Mouse (Mus musculus) heart, adult 9 months (tissue): ENCODE measurements around the gene Eif4h.
"Not testable (repeated sequence)": the region's sequence is repeated elsewhere in the genome, so short reads cannot be mapped to it uniquely, and the experiment has no call there.

Experiments
- DNase-seq, 2 experiments: peaks; one replicate each; pipeline ENCODE4 v3.0.0; 2022; ENCODE audit warnings: low spot score in 2 of 2

The Eif4h gene

GRCm38 (mm10) chr5:134648976-134649375 is 9.7 kb upstream of the Eif4h start:
- DNase-seq, result not testable (repeated sequence)

GRCm38 (mm10) chr5:134647394-134647793 is 8.1 kb upstream of the Eif4h start:
- DNase-seq, result no peak

GRCm38 (mm10) chr5:134646461-134646860 is 7.2 kb upstream of the Eif4h start:
- no peak for DNase-seq

GRCm38 (mm10) chr5:134644643-134645118 is 5.4 kb upstream of the Eif4h start:
- DNase-seq, result peak; percentile 54 to 72

- DNase-seq, result no peak
Measured at GRCm38 (mm10) chr5:134644121-134644520, 4.8 kb upstream of the Eif4h start.

- no peak for DNase-seq
Measured at GRCm38 (mm10) chr5:134640371-134640770, 1.1 kb upstream of the Eif4h start.

- no peak for DNase-seq
Measured at GRCm38 (mm10) chr5:134638461-134639268, 625 bp downstream of the Eif4h start.

GRCm38 (mm10) chr5:134637820-134638367 is 1.4 kb downstream of the Eif4h start:
- DNase-seq, result no peak

- no peak for DNase-seq
Measured at GRCm38 (mm10) chr5:134632841-134633240, 6.4 kb downstream of the Eif4h start.

GRCm38 (mm10) chr5:134630835-134631234 is 8.5 kb downstream of the Eif4h start:
- DNase-seq, result no peak

GRCm38 (mm10) chr5:134629508-134629907 is 9.8 kb downstream of the Eif4h start:
- no peak for DNase-seq

GRCm38 (mm10) chr5:134622069-134622468 is 17.2 kb downstream of the Eif4h start:
- DNase-seq, result no peak

- no peak for DNase-seq
Measured at GRCm38 (mm10) chr5:134621099-134621640, 18.1 kb downstream of the Eif4h start.

GRCm38 (mm10) chr5:134620457-134620856 is 18.8 kb downstream of the Eif4h start:
- no peak for DNase-seq

GRCm38 (mm10) chr5:134617071-134617470 is 22.2 kb downstream of the Eif4h start:
- peak; percentile 47 to 56 for DNase-seq

- no peak for DNase-seq
Measured at GRCm38 (mm10) chr5:134615780-134616179, 23.5 kb downstream of the Eif4h start.

GRCm38 (mm10) chr5:134615380-134615779 is 23.9 kb downstream of the Eif4h start:
- no peak for DNase-seq

GRCm38 (mm10) chr5:134614802-134615201 is 24.5 kb downstream of the Eif4h start, which contains the start of gene Lat2:
Gene Lat2, minus strand, starts transcription at chr5:134615025.
- no peak for DNase-seq

- DNase-seq, result no peak
Measured at GRCm38 (mm10) chr5:134614296-134614695, 25.0 kb downstream of the Eif4h start.

- DNase-seq, result peak in 1 of 2 experiments; percentile 51
Measured at GRCm38 (mm10) chr5:134613727-134614126, 25.6 kb downstream of the Eif4h start.

GRCm38 (mm10) chr5:134611810-134612521 is 27.3 kb downstream of the Eif4h start:
- DNase-seq, result no peak
